Mouse (Mus musculus) stomach, embryonic 14.5 days (tissue): ENCODE results near the gene Lhfpl3. TPM values are rescaled to one million over a fixed set of nuclear protein-coding genes. Genes with fewer than 3 reads are reported as not detected.

Experiments used
- ATAC-seq: fragments of 200-750 bp; cut with Nextera tagmentation; 2 replicates; pipeline ENCODE4 v1.8.0; 2017; ENCODE audit warnings: low read depth, moderate TSS enrichment; ENCODE audit not compliant: insufficient number of reproducible peaks, insufficient read depth, low FRiP score
- H3K27ac ChIP-seq: fragments of 300-500 bp; sonication (generic); 2 replicates; pipeline ENCODE4 v1.5.1; 2014; ENCODE audit warnings: mild to moderate bottlenecking, low read length, moderate library complexity, mixed read lengths
- H3K27me3 ChIP-seq: fragments of 300-500 bp; sonication (generic); 2 replicates; pipeline ENCODE4 v1.6.1; 2014; ENCODE audit warnings: low read length, control low read depth, mixed read lengths; ENCODE audit not compliant: control insufficient read depth, insufficient read depth
- H3K36me3 ChIP-seq: fragments of 300-500 bp; sonication (generic); 2 replicates; pipeline ENCODE4 v1.6.1; 2014; ENCODE audit warnings: mild to moderate bottlenecking, control low read depth, low read length, moderate library complexity, mixed read lengths; ENCODE audit not compliant: control insufficient read depth, insufficient read depth
- H3K4me1 ChIP-seq: fragments of 300-500 bp; sonication (generic); 2 replicates; pipeline ENCODE4 v1.6.1; 2014; ENCODE audit warnings: low read length, control low read depth, mixed read lengths; ENCODE audit not compliant: control insufficient read depth, insufficient read depth
- H3K4me2 ChIP-seq: fragments of 300-500 bp; sonication (generic); replicated peaks from 2 replicates; pipeline ENCODE4 v1.6.1; 2014; ENCODE audit warnings: low read depth, low read length, control low read depth
- H3K4me3 ChIP-seq: fragments of 300-500 bp; sonication (generic); 2 replicates; pipeline ENCODE4 v1.5.1; 2014; ENCODE audit warnings: low read depth, low read length, control low read depth
- H3K9ac ChIP-seq: fragments of 300-500 bp; sonication (generic); replicated peaks from 2 replicates; pipeline ENCODE4 v1.6.1; 2014; ENCODE audit warnings: low read depth, mild to moderate bottlenecking, control low read depth, low read length, moderate library complexity, mixed read lengths
- H3K9me3 ChIP-seq: fragments of 300-500 bp; sonication (generic); 2 replicates; pipeline ENCODE4 v1.6.1; 2016; ENCODE audit warnings: low read depth, low read length, control low read depth; ENCODE audit not compliant: control insufficient read depth
- WGBS: fragments of 180-500 bp; shearing (Covaris S2); extraction: QIAGEN DNeasy Blood & Tissue Kit; methylation state at CpG from one replicate; pipeline ENCODE4 v1.1.7; 2014; 5-methylcytosine and 5-hydroxymethylcytosine counted together
- polyA plus RNA-seq: library from polyadenylated mRNA; unstranded; fragments of >200 nt; fragmentation: Nextera tagmentation; extraction: Ambion mirVana; gene quantifications from 2 replicates; pipeline ENCODE4 v1.2.1, GENCODE M21; 2014

Gene Lhfpl3
- polyA plus RNA-seq, 1 experiment from 2014 or later = 0.46 TPM

DNA sequence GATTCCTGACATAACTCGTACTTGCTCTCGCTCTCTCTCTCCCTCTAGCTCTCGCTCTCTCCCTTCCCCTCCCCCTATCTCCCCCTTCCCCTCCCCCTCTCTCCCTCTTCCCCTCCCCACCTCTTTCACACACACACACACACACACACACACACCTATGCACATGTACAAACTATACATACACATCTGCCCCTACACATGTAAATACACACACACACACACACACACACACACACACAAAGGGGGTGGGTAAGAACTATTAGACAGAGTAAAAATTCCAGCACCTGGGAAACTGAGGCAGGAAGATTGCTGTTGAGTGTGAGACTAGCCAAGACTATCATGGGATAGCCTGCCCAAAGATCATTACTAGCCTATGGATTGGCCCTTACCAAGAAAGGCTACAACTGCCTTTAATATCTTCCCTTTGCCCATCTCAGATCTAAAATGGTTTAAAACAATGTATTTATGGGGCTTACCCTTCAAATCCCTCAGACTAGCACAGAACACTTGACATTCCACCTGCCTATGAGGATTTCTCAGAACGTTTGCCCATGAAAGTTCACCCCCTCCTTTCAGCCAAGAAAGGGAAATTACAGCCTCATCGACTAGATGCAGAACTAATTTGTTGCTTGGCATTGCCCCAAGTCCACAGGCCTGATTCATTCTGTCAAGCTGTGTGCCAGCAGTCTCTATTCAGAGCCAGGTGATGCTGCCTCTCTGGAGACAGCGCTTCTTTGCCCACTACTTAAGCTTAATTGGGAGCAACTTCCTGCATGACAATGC lies 289.3 kb downstream of the Lhfpl3 start:
- 70% methylated on average over 6 of the region's 6 CpGs for WGBS
- H3K4me2 ChIP-seq = no peak overlapping the region
- H3K9me3 ChIP-seq = no peaks in the 10 kb centered on the region
- no peaks in the 10 kb centered on the region for H3K4me1 ChIP-seq
- no peak for ATAC-seq
- no peaks in the 10 kb centered on the region for H3K36me3 ChIP-seq
- no peak overlapping the region for H3K4me3 ChIP-seq
- no peak overlapping the region for H3K27ac ChIP-seq
- no peak overlapping the region for H3K9ac ChIP-seq
- no peaks in the 10 kb centered on the region for H3K27me3 ChIP-seq

GRCm38 (mm10) chr5:23035727-23036029 lies 289.8 kb downstream of the Lhfpl3 start:
- no peak for ATAC-seq
- WGBS = 69% methylated on average over 5 of the region's 5 CpGs
- H3K36me3 ChIP-seq = no peaks in the 10 kb centered on the region
- H3K27me3 ChIP-seq = no peaks in the 10 kb centered on the region
- H3K4me2 ChIP-seq = no peak overlapping the region
- no peaks in the 10 kb centered on the region for H3K4me1 ChIP-seq
- H3K27ac ChIP-seq = no peak overlapping the region
- no peak overlapping the region for H3K4me3 ChIP-seq
- H3K9me3 ChIP-seq = no peaks in the 10 kb centered on the region
- no peak overlapping the region for H3K9ac ChIP-seq

- no peak overlapping the region for H3K9ac ChIP-seq
- H3K27me3 ChIP-seq = no peaks in the 10 kb centered on the region
- H3K36me3 ChIP-seq = no peaks in the 10 kb centered on the region
- 56% methylated on average over 4 of the region's 4 CpGs for WGBS
- no peaks in the 10 kb centered on the region for H3K4me1 ChIP-seq
- H3K27ac ChIP-seq = no peak overlapping the region
- no peak overlapping the region for H3K4me3 ChIP-seq
- H3K4me2 ChIP-seq = no peak overlapping the region
- ATAC-seq = no peak
- no peaks in the 10 kb centered on the region for H3K9me3 ChIP-seq
These were observed 294.6 kb downstream of the Lhfpl3 start for GRCm38 (mm10) chr5:23040429-23040828.

GRCm38 (mm10) chr5:23042862-23043261 lies 297.0 kb downstream of the Lhfpl3 start:
- no peaks in the 10 kb centered on the region for H3K36me3 ChIP-seq
- no peaks in the 10 kb centered on the region for H3K27me3 ChIP-seq
- ATAC-seq = no peak
- no peak overlapping the region for H3K9ac ChIP-seq
- H3K27ac ChIP-seq = no peak overlapping the region
- no peaks in the 10 kb centered on the region for H3K4me1 ChIP-seq
- no peak overlapping the region for H3K4me2 ChIP-seq
- 87% methylated on average over 5 of the region's 5 CpGs for WGBS
- no peak overlapping the region for H3K4me3 ChIP-seq
- H3K9me3 ChIP-seq = no peaks in the 10 kb centered on the region

DNA sequence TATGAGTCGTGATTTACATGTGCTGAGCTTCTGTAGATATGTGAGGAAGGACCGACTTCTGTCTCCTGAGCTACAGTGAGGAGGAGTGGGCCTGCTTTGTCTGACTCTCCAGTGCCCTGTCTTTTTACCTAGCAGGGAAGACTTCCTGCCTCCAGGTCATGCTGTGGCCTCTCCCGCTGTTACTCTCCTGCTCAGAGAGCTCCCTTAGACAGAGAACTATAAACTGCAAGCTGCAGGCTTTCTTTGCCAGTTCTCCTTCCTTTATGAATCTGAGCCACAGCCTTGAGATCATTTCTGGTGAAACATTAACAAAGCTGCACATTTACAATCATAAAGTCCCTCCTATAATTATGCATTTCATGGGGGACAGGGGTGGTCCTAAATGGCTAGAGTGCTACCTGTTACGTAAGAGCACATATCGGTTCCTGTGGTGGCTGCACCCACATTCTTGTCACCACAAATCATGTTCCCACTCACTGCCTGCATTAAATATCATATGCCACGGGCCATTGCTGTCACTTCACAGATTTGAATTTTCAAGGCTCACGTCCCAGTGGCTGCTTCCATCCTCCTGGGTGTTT lies 303.3 kb downstream of the Lhfpl3 start:
- ATAC-seq = no peak

GRCm38 (mm10) chr5:23051458-23051857 lies 305.6 kb downstream of the Lhfpl3 start:
- no peak overlapping the region for H3K4me3 ChIP-seq
- no peak overlapping the region for H3K4me2 ChIP-seq
- no peaks in the 10 kb centered on the region for H3K36me3 ChIP-seq
- no peak for ATAC-seq
- no peaks in the 10 kb centered on the region for H3K4me1 ChIP-seq
- no peaks in the 10 kb centered on the region for H3K9me3 ChIP-seq
- H3K27ac ChIP-seq = no peak overlapping the region
- H3K9ac ChIP-seq = no peak overlapping the region
- no peaks in the 10 kb centered on the region for H3K27me3 ChIP-seq
- WGBS = 73% methylated on average over 5 of the region's 5 CpGs

More for the DNA sequence above, 303.3 kb downstream of the Lhfpl3 start:
- H3K4me1 ChIP-seq = no peaks in the 10 kb centered on the region
- H3K27ac ChIP-seq = no peak overlapping the region
- H3K9me3 ChIP-seq = no peaks in the 10 kb centered on the region
- H3K9ac ChIP-seq = no peak overlapping the region
- H3K27me3 ChIP-seq = no peaks in the 10 kb centered on the region
- H3K4me2 ChIP-seq = no peak overlapping the region
- H3K4me3 ChIP-seq = no peak overlapping the region
- 68% methylated on average over 7 of the region's 7 CpGs for WGBS
- no peaks in the 10 kb centered on the region for H3K36me3 ChIP-seq

DNA sequence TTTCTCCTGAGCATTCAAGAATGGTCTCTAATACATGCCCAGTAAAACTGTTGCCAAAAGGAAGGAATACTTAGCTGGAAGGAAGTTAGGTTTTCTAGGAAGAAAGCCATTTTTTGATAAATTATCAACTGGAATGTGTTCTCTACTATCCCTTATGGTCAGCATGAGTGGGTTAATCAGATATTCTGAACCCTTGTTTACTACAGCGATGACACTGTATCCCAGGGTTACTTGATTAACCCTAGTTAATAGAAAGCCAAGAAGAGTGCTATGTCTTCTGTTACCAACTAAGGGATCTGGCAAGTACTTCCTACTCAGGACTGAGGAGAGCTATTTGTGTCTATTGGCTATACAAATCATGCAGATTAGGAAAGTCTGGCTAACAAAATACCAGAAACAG lies 349.0 kb downstream of the Lhfpl3 start:
- Histone ChIP-seq H3K9ac (no peak overlapping the region), H3K4me2 (no peak overlapping the region)
- no peak for ATAC-seq

DNA sequence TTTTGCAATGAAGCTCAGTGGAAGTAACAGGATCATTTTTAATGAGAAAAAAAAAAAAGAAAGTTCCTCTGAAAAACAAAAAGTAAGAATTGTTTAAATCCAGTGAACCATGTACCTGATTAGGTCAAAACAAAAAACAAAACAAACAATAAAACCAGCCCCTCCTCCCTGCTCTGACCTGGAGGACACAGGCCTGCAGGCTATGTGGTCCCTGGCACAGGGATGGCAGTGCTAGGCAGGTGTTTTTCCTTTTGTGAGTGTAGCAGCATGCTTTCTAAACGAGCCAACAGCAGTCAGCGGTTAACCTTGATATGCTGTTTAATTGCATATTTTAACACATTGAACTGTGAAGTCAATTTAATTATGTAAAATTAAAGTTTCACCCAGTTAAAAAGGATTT lies 360.7 kb downstream of the Lhfpl3 start:
- Histone ChIP-seq H3K36me3 (no peaks in the 10 kb centered on the region), H3K27me3 (no peaks in the 10 kb centered on the region), H3K9me3 (no peaks in the 10 kb centered on the region), H3K4me2 (no peak overlapping the region), H3K4me1 (no peaks in the 10 kb centered on the region), H3K9ac (no peak overlapping the region), H3K27ac (no peak overlapping the region), H3K4me3 (no peak overlapping the region)
- WGBS = 68% methylated on average over 2 of the region's 2 CpGs
- no peak for ATAC-seq

More for the DNA sequence above, 349.0 kb downstream of the Lhfpl3 start:
- Histone ChIP-seq H3K4me3 (no peak overlapping the region), H3K36me3 (no peaks in the 10 kb centered on the region), H3K4me1 (no peaks in the 10 kb centered on the region), H3K9me3 (no peaks in the 10 kb centered on the region), H3K27ac (no peak overlapping the region), H3K27me3 (no peaks in the 10 kb centered on the region)
- 78% methylated on average over 1 of the region's 1 CpGs for WGBS

DNA sequence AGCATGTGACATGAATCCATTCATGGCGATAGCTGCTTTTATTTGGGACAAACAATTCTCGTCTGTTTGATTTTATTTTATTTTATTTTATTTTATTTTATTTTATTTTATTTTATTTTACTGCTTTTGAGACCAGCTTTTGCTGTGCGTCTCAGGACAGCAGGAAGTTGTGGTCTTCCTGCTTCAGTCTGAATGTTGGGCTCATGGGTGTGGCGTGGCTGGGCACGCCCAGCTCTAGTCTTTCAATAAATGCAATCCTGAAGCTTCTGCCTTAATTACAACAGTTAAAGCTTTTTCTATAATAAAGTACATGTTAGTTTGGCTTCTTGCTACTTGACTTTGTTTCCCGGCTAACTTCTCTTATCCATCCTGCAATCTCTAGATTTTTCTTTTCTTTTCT lies 365.4 kb downstream of the Lhfpl3 start:
- Histone ChIP-seq H3K4me3 (no peak overlapping the region), H3K4me1 (no peaks in the 10 kb centered on the region), H3K27me3 (no peaks in the 10 kb centered on the region), H3K9ac (no peak overlapping the region), H3K4me2 (no peak overlapping the region), H3K36me3 (no peaks in the 10 kb centered on the region), H3K9me3 (no peaks in the 10 kb centered on the region), H3K27ac (no peak overlapping the region)
- WGBS = 82% methylated on average over 6 of the region's 6 CpGs
- no peak for ATAC-seq
